Mouse (Mus musculus): ENCODE data around the gene Irf1.

Irf1 gene

GRCm38 (mm10) chr11:53769760-53770124, at the start of gene Irf1:
Gene Irf1 (plus strand): TSS chr11:53770014.
- DNase-seq (ENCODE audit: low spot score) = peak; percentile 95

- no peak for DNase-seq (ENCODE audit: low spot score)
Measured at GRCm38 (mm10) chr11:53720715-53721114, 49.1 kb upstream of the Irf1 start, which contains the start of gene Il5. Gene Il5 (plus strand): TSS chr11:53720794.

- no peak for DNase-seq (ENCODE audit: low spot score)
Measured at GRCm38 (mm10) chr11:53731457-53731856, 38.4 kb upstream of the Irf1 start.

- DNase-seq (ENCODE audit: low spot score) = no peak
Measured at GRCm38 (mm10) chr11:53732244-53732643, 37.6 kb upstream of the Irf1 start.

GRCm38 (mm10) chr11:53733824-53734223, 36.0 kb upstream of the Irf1 start:
- peak; percentile 53 for DNase-seq (ENCODE audit: low spot score)

- peak; percentile 50 for DNase-seq (ENCODE audit: low spot score)
Measured at GRCm38 (mm10) chr11:53734431-53734830, 35.4 kb upstream of the Irf1 start.

GRCm38 (mm10) chr11:53734970-53735681, 34.7 kb upstream of the Irf1 start:
- DNase-seq (ENCODE audit: low spot score) = peak; percentile 63

- peak; percentile 95 for DNase-seq (ENCODE audit: low spot score)
Measured at GRCm38 (mm10) chr11:53735682-53736245, 34.0 kb upstream of the Irf1 start.

- DNase-seq (ENCODE audit: low spot score) = peak; percentile 92
Measured at GRCm38 (mm10) chr11:53736771-53737572, 32.8 kb upstream of the Irf1 start.

- DNase-seq (ENCODE audit: low spot score) = peak; percentile 79
Measured at GRCm38 (mm10) chr11:53737573-53737946, 32.3 kb upstream of the Irf1 start.

- DNase-seq (ENCODE audit: low spot score) = peak; percentile 29
Measured at GRCm38 (mm10) chr11:53742353-53742752, 27.5 kb upstream of the Irf1 start.

GRCm38 (mm10) chr11:53745260-53745659, 24.6 kb upstream of the Irf1 start:
- no peak for DNase-seq (ENCODE audit: low spot score)

- DNase-seq (ENCODE audit: low spot score) = no peak
Measured at GRCm38 (mm10) chr11:53747985-53748384, 21.8 kb upstream of the Irf1 start.

GRCm38 (mm10) chr11:53748614-53749013, 21.2 kb upstream of the Irf1 start:
- DNase-seq (ENCODE audit: low spot score) = no peak

GRCm38 (mm10) chr11:53749306-53749705, 20.5 kb upstream of the Irf1 start:
- no peak for DNase-seq (ENCODE audit: low spot score)

- no peak for DNase-seq (ENCODE audit: low spot score)
Measured at GRCm38 (mm10) chr11:53749716-53750352, 20.0 kb upstream of the Irf1 start.

GRCm38 (mm10) chr11:53755011-53755595, 14.7 kb upstream of the Irf1 start:
- DNase-seq (ENCODE audit: low spot score) = no peak

- no peak for DNase-seq (ENCODE audit: low spot score)
Measured at GRCm38 (mm10) chr11:53757612-53758011, 12.2 kb upstream of the Irf1 start.

- peak; percentile 68 for DNase-seq (ENCODE audit: low spot score)
Measured at GRCm38 (mm10) chr11:53758033-53758432, 11.8 kb upstream of the Irf1 start.

- peak; percentile 71 for DNase-seq (ENCODE audit: low spot score)
Measured at GRCm38 (mm10) chr11:53758791-53759351, 10.9 kb upstream of the Irf1 start.

GRCm38 (mm10) chr11:53759545-53760406, 10.0 kb upstream of the Irf1 start:
- DNase-seq (ENCODE audit: low spot score) = peak; percentile 66
